Mouse (Mus musculus): Measurements from ENCODE around the gene Alyref. TPM values are rescaled to one million over a fixed set of nuclear protein-coding genes. Genes with fewer than 3 reads are reported as not detected.

The Alyref gene
- polyA plus RNA-seq, 1 experiment = 56.7 TPM

DNA sequence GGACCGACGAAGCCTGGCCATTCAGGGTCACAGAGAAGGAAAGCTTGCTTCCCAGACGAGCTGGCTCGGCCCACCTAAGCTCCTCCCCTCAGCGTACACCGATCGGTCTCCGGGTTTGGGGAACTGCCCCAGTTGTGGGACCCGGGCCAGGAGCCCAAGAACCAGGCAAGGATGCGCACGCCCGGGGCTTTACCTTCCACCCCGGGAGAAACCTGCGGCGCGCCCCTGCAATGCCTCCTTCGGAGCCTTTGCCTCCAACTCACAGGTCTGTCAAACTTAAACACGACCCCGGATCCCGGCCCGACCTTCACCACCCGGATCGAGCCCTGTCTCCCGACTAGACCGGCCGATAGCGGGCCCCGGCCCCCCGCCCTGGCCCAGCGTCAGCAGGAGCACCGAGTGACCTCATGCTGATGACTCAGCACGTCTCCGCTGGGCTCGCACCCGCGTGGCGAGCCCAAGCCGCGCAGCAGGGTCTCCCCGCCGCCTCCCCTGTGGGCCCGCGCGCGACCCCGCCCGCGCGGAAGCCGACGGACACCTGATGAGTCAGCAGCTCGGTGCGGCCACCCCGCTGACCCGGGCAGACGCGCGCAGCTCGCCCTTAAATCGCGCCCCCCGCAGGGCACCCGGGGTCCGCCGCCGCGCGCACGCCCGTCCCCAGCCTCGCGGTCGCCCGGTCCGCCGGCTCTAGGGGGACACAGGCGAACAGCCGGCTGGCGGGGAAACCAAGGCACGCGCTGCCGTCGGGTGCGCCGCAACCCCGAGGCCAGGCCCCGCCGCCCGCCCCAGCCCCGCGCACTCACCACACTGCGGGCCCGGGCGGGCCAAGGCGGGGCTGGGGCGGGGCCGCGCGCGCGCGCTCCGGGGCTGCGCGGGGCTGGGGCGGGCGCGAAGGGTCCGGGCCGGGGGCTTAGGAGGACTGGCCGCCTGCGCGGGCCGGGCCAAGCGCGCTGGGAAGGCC is 34.7 kb upstream of the Alyref start:
- Histone ChIP-seq H3K4me1 (ENCODE audit: control insufficient read depth) (peaks cover 71% of the 10 kb centered on the region), H3K9me3 (ENCODE audit: control insufficient read depth, low read length) (no peaks in the 10 kb centered on the region), H3K27me3 (ENCODE audit: control insufficient read depth) (no peaks in the 10 kb centered on the region), H3K4me3 (replicated peaks) (peak overlapping the region; percentile 83), H3K36me3 (ENCODE audit: control insufficient read depth) (peaks cover 40% of the 10 kb centered on the region)
- TF ChIP-seq GATA1 (IDR thresholded peaks at IDR 0.05; ENCODE audit: low read length) = no peak
- no peak for TF ChIP-seq TAL1 (IDR thresholded peaks at IDR 0.05; ENCODE audit: low read length)

DNA sequence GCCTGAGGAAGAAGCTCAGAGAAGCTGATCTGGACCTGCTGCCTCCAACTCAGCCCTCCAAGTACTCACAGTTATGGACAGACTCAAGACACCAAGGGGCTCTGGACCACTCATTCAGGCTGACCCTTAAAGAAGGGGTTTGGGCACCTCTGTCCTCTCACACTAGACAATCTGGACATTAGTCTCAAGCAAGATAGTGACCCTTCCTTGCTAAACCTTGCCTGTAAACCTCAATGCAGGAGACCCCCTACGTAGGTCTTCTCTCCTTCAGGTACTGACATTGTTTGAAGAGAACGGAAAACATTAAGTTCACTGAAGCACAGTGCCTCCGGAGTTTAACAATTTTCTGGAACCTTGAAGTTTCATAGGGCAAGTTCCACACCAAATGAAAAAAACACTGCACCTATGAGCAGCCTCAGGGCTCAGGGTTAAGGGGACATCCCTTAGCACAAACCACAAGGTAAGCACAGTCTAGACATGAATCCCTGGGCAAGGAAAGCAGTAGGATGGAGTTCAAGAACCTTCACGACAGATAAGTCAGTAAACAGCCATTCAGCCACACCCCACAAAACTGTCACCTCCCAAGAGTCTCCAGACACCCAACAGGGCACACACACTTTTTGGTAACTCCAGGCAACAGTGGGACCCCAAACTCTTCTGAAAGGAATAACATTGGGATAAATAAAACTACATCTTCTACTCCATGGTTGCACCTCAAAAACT is 33.7 kb upstream of the Alyref start:
- Histone ChIP-seq H3K9me3 (ENCODE audit: control insufficient read depth, low read length) (no peaks in the 10 kb centered on the region), H3K27me3 (ENCODE audit: control insufficient read depth) (no peaks in the 10 kb centered on the region), H3K4me1 (ENCODE audit: control insufficient read depth) (peaks cover 80% of the 10 kb centered on the region), H3K4me3 (replicated peaks) (peak overlapping the region; percentile 83), H3K36me3 (ENCODE audit: control insufficient read depth) (peaks cover 48% of the 10 kb centered on the region)
- TF ChIP-seq GATA1 (IDR thresholded peaks at IDR 0.05; ENCODE audit: low read length) = no peak
- no peak for TF ChIP-seq TAL1 (IDR thresholded peaks at IDR 0.05; ENCODE audit: low read length)

DNA sequence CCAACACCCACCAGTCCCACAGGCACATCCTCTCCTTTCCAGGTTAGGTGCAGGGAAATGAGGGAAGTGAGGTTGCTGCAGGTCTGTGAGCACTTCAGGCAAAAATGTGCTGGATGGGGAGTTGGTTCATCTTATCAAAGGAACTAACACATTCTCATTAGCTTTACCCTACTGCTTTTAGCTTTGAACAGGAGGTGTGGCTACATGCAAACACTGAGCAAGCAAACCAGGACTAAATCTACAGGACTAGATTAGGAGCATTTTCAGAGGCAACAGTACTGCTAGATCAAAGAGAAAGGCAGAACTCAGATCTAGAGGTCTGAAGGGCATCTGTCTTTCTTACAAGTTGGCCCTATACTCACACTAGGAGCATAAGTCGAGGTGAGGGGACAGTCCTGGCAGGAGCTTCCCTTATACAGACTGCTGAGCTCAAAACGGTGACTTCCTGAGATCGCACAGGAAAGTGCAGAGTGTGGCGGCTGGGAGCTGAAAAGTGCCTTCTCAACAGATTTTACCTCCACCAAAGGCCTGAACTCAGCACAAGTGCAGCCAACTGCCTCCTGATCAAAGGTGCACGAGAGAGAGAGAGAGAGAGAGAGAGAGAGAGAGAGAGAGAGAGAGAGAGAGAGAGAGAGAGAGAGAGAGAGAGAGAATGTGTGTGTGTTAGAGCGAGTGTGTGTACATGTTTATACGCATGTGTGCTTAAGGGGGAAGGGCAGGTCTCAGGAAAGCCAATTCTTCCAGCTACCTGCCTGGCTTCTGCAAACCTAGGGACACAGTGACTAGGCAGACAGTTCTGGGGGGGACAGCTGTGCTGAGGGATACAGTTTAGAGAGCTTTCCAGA is 32.9 kb upstream of the Alyref start:
- Histone ChIP-seq H3K36me3 (ENCODE audit: control insufficient read depth) (peaks cover 55% of the 10 kb centered on the region), H3K4me3 (replicated peaks) (peak overlapping the region; percentile 83), H3K27me3 (ENCODE audit: control insufficient read depth) (no peaks in the 10 kb centered on the region), H3K9me3 (ENCODE audit: control insufficient read depth, low read length) (no peaks in the 10 kb centered on the region), H3K4me1 (ENCODE audit: control insufficient read depth) (peaks cover 83% of the 10 kb centered on the region)
- TF ChIP-seq TAL1 (IDR thresholded peaks at IDR 0.05; ENCODE audit: low read length) (no peak), GATA1 (IDR thresholded peaks at IDR 0.05; ENCODE audit: low read length) (no peak)

DNA sequence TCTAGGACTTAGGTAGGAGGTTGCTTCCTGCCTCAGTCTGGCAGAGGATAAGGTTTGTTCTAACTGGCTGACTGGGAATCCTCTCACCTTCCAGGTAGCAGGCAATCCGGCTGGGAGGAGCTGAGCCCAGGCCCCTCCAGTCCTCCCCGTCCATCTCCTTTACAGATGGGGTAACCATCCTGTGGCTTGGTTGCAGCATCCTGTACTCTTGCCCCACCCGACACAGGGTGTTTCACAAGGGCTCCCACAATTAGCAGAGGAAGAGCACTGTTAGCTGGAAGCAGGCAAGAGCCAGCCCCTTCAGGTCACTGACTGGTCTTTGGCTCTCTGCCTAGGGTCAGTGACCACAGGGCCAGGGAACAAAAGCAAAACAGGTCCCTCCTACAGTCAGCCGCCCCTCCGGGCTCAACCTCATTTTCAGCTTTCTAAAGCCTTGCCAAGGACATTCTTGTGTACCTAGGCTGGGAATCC is 32.3 kb upstream of the Alyref start:
- H3K36me3 ChIP-seq (ENCODE audit: control insufficient read depth) = peaks cover 59% of the 10 kb centered on the region
- no peaks in the 10 kb centered on the region for H3K9me3 ChIP-seq (ENCODE audit: control insufficient read depth, low read length)
- H3K4me1 ChIP-seq (ENCODE audit: control insufficient read depth) = peaks cover 86% of the 10 kb centered on the region
- no peak for TF ChIP-seq GATA1 (IDR thresholded peaks at IDR 0.05; ENCODE audit: low read length)
- H3K4me3 ChIP-seq (replicated peaks) = peak overlapping the region; percentile 83
- H3K27me3 ChIP-seq (ENCODE audit: control insufficient read depth) = no peaks in the 10 kb centered on the region

DNA sequence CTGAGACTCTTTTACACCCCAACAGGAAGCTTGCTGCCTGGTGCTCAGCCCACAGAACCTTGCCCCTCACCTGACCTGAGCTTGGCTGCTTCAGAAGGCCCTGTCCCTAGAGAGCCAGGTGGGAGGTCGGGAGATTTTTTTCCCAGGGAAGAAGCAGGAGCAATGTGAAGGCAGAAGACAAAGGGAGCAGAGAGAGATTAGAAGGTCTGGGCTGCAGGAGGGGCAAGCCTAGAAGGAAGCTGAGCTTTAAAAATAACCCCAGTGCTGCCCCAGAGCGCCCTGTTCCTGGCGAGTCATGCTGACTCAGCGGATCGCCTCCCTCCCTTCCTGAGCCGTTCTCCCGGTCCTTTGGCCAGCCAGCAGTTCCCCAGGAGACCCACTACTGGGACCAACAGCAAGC is 31.7 kb upstream of the Alyref start:
- peaks cover 88% of the 10 kb centered on the region for H3K4me1 ChIP-seq (ENCODE audit: control insufficient read depth)
- TF ChIP-seq GATA1 (IDR thresholded peaks at IDR 0.05; ENCODE audit: low read length) (no peak), TAL1 (IDR thresholded peaks at IDR 0.05; ENCODE audit: low read length) (no peak)
- H3K27me3 ChIP-seq (ENCODE audit: control insufficient read depth) = no peaks in the 10 kb centered on the region
- no peaks in the 10 kb centered on the region for H3K9me3 ChIP-seq (ENCODE audit: control insufficient read depth, low read length)
- peak overlapping the region; percentile 83 for H3K4me3 ChIP-seq (replicated peaks)
- peaks cover 63% of the 10 kb centered on the region for H3K36me3 ChIP-seq (ENCODE audit: control insufficient read depth)

DNA sequence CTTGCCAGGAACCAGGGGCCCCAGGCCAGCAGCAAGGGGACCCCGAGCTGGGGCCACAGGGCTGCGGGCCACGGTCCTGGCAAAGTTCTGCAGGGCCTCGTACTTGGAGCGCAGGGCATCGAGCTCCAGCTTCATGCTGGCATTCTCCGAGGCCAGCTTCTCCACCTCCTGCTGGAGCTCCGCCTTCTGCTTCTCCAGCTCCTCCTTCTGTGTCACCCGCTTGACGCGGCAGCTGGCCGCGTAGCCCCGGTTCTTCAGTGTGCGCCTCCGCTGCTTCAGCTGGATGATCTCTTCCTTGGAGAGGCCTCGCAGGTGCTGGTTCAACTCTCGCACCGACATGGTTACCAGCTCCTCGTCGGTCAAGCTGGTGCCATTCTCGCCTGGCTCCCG is 31.2 kb upstream of the Alyref start:
- no peaks in the 10 kb centered on the region for H3K27me3 ChIP-seq (ENCODE audit: control insufficient read depth)
- H3K36me3 ChIP-seq (ENCODE audit: control insufficient read depth) = peaks cover 64% of the 10 kb centered on the region
- TF ChIP-seq GATA1 (IDR thresholded peaks at IDR 0.05; ENCODE audit: low read length) = no peak
- TF ChIP-seq TAL1 (IDR thresholded peaks at IDR 0.05; ENCODE audit: low read length) = no peak
- H3K4me1 ChIP-seq (ENCODE audit: control insufficient read depth) = peaks cover 86% of the 10 kb centered on the region
- H3K9me3 ChIP-seq (ENCODE audit: control insufficient read depth, low read length) = no peaks in the 10 kb centered on the region
- H3K4me3 ChIP-seq (replicated peaks) = peak overlapping the region; percentile 83

DNA sequence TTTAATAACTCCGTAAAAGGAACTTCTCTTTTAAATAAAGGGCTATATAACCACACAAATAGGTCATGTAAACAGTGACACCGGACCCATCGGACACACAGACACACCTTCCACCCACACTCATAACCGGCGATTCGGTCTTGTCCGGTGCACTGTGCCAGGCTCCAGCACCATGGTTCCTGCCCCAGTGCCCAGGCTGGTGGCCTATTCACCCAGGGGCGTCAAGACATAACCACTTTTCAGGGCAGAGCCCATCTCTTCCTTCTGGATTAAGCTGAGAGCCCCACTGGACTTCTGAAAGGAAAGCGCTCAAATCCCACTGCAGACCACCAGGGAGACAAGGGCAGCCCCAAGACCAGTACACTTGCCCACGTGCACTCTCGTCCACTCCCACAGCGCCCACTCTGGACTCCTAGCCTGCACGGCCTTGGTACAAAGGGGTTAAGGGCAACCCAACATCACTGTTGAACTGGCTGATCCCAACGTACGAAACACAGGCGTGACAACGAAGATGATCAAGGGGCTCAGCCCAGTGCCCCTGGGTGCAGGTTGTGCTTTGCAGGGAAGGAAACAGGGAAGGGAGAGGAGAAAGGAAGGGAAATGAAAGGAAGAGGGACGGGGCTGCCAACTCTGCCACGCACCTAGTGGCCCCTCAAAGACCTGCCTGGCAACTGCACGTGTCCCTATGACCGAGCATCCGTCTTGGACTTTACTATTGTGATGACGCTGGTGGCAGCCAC is 30.6 kb upstream of the Alyref start:
- peaks cover 86% of the 10 kb centered on the region for H3K4me1 ChIP-seq (ENCODE audit: control insufficient read depth)

More for the DNA sequence above, 30.6 kb upstream of the Alyref start:
- Histone ChIP-seq H3K36me3 (ENCODE audit: control insufficient read depth) (peaks cover 68% of the 10 kb centered on the region), H3K4me3 (replicated peaks) (peak overlapping the region; percentile 83), H3K9me3 (ENCODE audit: control insufficient read depth, low read length) (no peaks in the 10 kb centered on the region), H3K27me3 (ENCODE audit: control insufficient read depth) (no peaks in the 10 kb centered on the region)
- no peak for TF ChIP-seq GATA1 (IDR thresholded peaks at IDR 0.05; ENCODE audit: low read length)
- no peak for TF ChIP-seq TAL1 (IDR thresholded peaks at IDR 0.05; ENCODE audit: low read length)

All from erythroblast, embryonic 14.5 days (primary cell).